In the genomic region with DNA sequence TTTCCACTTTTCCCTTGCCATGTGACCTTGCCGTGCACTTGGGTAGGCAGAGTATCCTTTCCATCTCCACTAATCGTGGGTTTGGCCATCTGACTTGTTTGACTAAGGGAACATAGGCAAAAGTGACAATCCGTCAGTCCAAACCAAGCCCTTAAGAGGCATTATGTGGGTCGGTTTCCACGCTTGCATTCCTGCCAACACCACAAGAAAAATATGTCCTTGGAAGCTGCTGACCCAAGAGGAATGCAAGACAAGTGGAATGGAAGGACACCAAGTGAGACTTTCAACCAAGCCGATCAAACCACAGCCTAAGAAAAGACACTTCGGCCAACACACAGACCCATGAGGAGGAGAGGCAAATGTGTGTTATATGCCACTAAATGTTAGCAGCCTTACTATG, we compare ENCODE assay signal across 21 mouse cellular contexts.
DNase-seq lines count a peak whose midpoint lies in the region; ATAC-seq and TF ChIP-seq lines count a peak whose summit lies in the region.
"Had no signal": no experiment of that assay in that cellular context is flagged by ENCODE, and none has a peak within 500 bp of the region (broad histone marks: within the 10 kb centered on the region; RNA-seq: fewer than 3 reads in every experiment).

No protein-coding gene starts in this region.

- H3K9me3 ChIP-seq in kidney, embryonic 14.5 days (ENCODE audit: control insufficient read depth, low read length) = no peaks in the 10 kb centered on the region
- H3K9me3 ChIP-seq: embryonic facial prominence, embryonic 13.5 days; embryonic facial prominence, embryonic 15.5 days; forebrain, embryonic 10.5 days; forebrain, embryonic 12.5 days had no signal

- ATAC-seq in kidney, embryonic 14.5 days (ENCODE audit: low FRiP score, low TSS enrichment) = no peak
- ATAC-seq: forebrain, embryonic 14.5 days; forebrain, embryonic 16.5 days had no signal

- no peak overlapping the region for H3K4me3 ChIP-seq in kidney, adult 2 months (ENCODE audit: insufficient read depth, low read depth, low read length)
- H3K4me3 ChIP-seq in kidney, embryonic 14.5 days (ENCODE audit: low read length) = no peak overlapping the region
- H3K4me3 ChIP-seq: embryonic facial prominence, embryonic 13.5 days; embryonic facial prominence, embryonic 15.5 days; erythroblast, embryonic 14.5 days; forebrain, embryonic 10.5 days; forebrain, embryonic 12.5 days had no signal

- no peaks in the 10 kb centered on the region for H3K4me1 ChIP-seq in kidney, adult 2 months (ENCODE audit: control insufficient read depth, insufficient read depth, low read length)
- no peaks in the 10 kb centered on the region for H3K4me1 ChIP-seq in kidney, embryonic 14.5 days (ENCODE audit: control insufficient read depth, insufficient read depth, low read length)
- H3K4me1 ChIP-seq: embryonic facial prominence, embryonic 13.5 days; embryonic facial prominence, embryonic 15.5 days; forebrain, embryonic 10.5 days; forebrain, embryonic 12.5 days had no signal

- TF ChIP-seq CTCF in kidney, adult 2 months (conservative IDR thresholded peaks at IDR 0.05; ENCODE audit: insufficient read depth, insufficient read length, low read depth, low read length) = no peak

- no peaks in the 10 kb centered on the region for H3K36me3 ChIP-seq in kidney, adult 2 months (ENCODE audit: control insufficient read depth, insufficient read depth, low read length)
- H3K36me3 ChIP-seq in kidney, embryonic 14.5 days (ENCODE audit: control insufficient read depth, insufficient read depth, low read length) = no peaks in the 10 kb centered on the region
- H3K36me3 ChIP-seq: embryonic facial prominence, embryonic 13.5 days; embryonic facial prominence, embryonic 15.5 days; forebrain, embryonic 10.5 days; forebrain, embryonic 12.5 days had no signal

- H3K9ac ChIP-seq in kidney, embryonic 14.5 days (ENCODE audit: low read depth, low read length) = no peak overlapping the region
- H3K9ac ChIP-seq: embryonic facial prominence, embryonic 13.5 days; embryonic facial prominence, embryonic 15.5 days; forebrain, embryonic 12.5 days had no signal

- WGBS in kidney, adult 2 months = 75% methylated on average over 7 of the region's 7 CpGs
- WGBS in kidney, embryonic 14.5 days = 91% methylated on average over 7 of the region's 7 CpGs

- no peak overlapping the region for H3K4me2 ChIP-seq in kidney, embryonic 14.5 days (replicated peaks; ENCODE audit: low read depth, low read length)
- H3K4me2 ChIP-seq: embryonic facial prominence, embryonic 13.5 days; embryonic facial prominence, embryonic 15.5 days; forebrain, embryonic 12.5 days had no signal

- no peak for TF ChIP-seq POLR2A in kidney, adult 2 months (IDR thresholded peaks at IDR 0.05; ENCODE audit: low read depth, low read length)

- H3K27ac ChIP-seq in kidney, adult 2 months (ENCODE audit: insufficient read depth, low read depth, low read length) = no peak overlapping the region
- H3K27ac ChIP-seq in kidney, embryonic 14.5 days (ENCODE audit: low read depth, low read length) = no peak overlapping the region
- H3K27ac ChIP-seq: embryonic facial prominence, embryonic 13.5 days; embryonic facial prominence, embryonic 15.5 days; forebrain, embryonic 10.5 days; forebrain, embryonic 12.5 days had no signal

- peak; percentile 52 to 72 for DNase-seq in adrenal gland, adult (ENCODE audit: inconsistent age in 2 of 2, low spot score in 1 of 2)
- DNase-seq in adrenal gland, adult 18-20 months (ENCODE audit: low spot score in 2 of 2) = no peak
- peak; percentile 47 for DNase-seq in adrenal gland, adult 8-10 months
- DNase-seq in adrenal gland, postnatal 25 days = no peak
- peak; percentile 31 for DNase-seq in kidney, adult 2 months
- DNase-seq in 3134 (ENCODE audit: extremely low read depth, insufficient read length, low spot score) = peak; percentile 27
- no peak for DNase-seq in cerebellum, adult 11-12 months
- DNase-seq: cerebellum, adult 18-20 months; cerebellum, adult 8-10 months; cerebellum, adult 9-11 months; cerebellum, postnatal 14 days; cerebellum, postnatal 36 days; embryo, embryonic 11 days had no signal

- no peaks in the 10 kb centered on the region for H3K27me3 ChIP-seq in kidney, adult 2 months (replicated peaks; ENCODE audit: control insufficient read depth, insufficient read depth, low read length)
- no peaks in the 10 kb centered on the region for H3K27me3 ChIP-seq in kidney, embryonic 14.5 days (ENCODE audit: control insufficient read depth, insufficient read depth, low read length)
- H3K27me3 ChIP-seq: embryonic facial prominence, embryonic 13.5 days; embryonic facial prominence, embryonic 15.5 days; forebrain, embryonic 12.5 days had no signal

Comparison
In these comparisons a context has a peak if more than half of its experiments do, and no peak if none do; other contexts are left out.
1. DNase-seq: peak in adrenal gland, adult (2 of 2), adrenal gland, adult 8-10 months (single experiment), kidney, adult 2 months (single experiment) and 3134 (single experiment); none in adrenal gland, adult 18-20 months (0 of 2), adrenal gland, postnatal 25 days (single experiment) and cerebellum, adult 11-12 months (single experiment).